Mouse (Mus musculus) limb, embryonic 10.5 days (tissue): ENCODE data around the gene Mrgpra6. TPM values are rescaled to one million over a fixed set of nuclear protein-coding genes. Genes with fewer than 3 reads are reported as not detected.

Experiments used
- DNase-seq: peaks from one replicate; pipeline ENCODE4 v3.0.0-alpha.2; 2017; ENCODE audit warnings: low spot score
- H3K27ac ChIP-seq: fragments of 300-500 bp; sonication (generic); 2 replicates; pipeline ENCODE4 v1.5.1; 2016; ENCODE audit warnings: mild to moderate bottlenecking
- H3K27me3 ChIP-seq: fragments of 300-500 bp; sonication (generic); 2 replicates; pipeline ENCODE4 v1.6.1; 2016; ENCODE audit warnings: low read depth, mild to moderate bottlenecking; ENCODE audit not compliant: poor library complexity, severe bottlenecking
- H3K36me3 ChIP-seq: fragments of 300-500 bp; sonication (generic); 2 replicates; pipeline ENCODE4 v1.6.1; 2016; ENCODE audit warnings: mild to moderate bottlenecking, moderate library complexity
- H3K4me1 ChIP-seq: fragments of 300-500 bp; sonication (generic); 2 replicates; pipeline ENCODE4 v1.6.1; 2016
- H3K4me3 ChIP-seq: fragments of 300-500 bp; sonication (generic); 2 replicates; pipeline ENCODE4 v1.5.1; 2016; ENCODE audit warnings: mild to moderate bottlenecking, moderate library complexity
- H3K9me3 ChIP-seq: fragments of 300-500 bp; sonication (generic); replicated peaks from 2 replicates; pipeline ENCODE4 v1.6.1; 2016; ENCODE audit warnings: mild to moderate bottlenecking
- WGBS: fragments of 180-500 bp; shearing (Covaris S2); methylation state at CpG from one replicate; pipeline ENCODE4 v1.1.7; 2016; 5-methylcytosine and 5-hydroxymethylcytosine counted together
- polyA plus RNA-seq: library from polyadenylated mRNA; unstranded; fragments of >200 nt; fragmentation: Nextera tagmentation; extraction: Ambion mirVana; gene quantifications from 2 replicates; pipeline ENCODE4 v1.2.1, GENCODE M21; 2016

Gene Mrgpra6
- polyA plus RNA-seq, 1 experiment from 2014 or later = not detected

GRCm38 (mm10) chr7:47146034-47146812, 58.5 kb downstream of the Mrgpra6 start:
- WGBS = 70% methylated on average over 12 of the region's 12 CpGs
- Histone ChIP-seq H3K4me3 (no peak overlapping the region), H3K36me3 (no peaks in the 10 kb centered on the region), H3K27me3 (no peaks in the 10 kb centered on the region), H3K4me1 (no peaks in the 10 kb centered on the region), H3K27ac (no peak overlapping the region), H3K9me3 (no peaks in the 10 kb centered on the region)
- no peak for DNase-seq

- Histone ChIP-seq H3K36me3 (no peaks in the 10 kb centered on the region), H3K4me1 (no peaks in the 10 kb centered on the region), H3K27ac (no peak overlapping the region), H3K4me3 (no peak overlapping the region), H3K27me3 (no peaks in the 10 kb centered on the region), H3K9me3 (no peaks in the 10 kb centered on the region)
- WGBS = 46% methylated on average over 6 of the region's 6 CpGs
- no peak for DNase-seq
Measured at GRCm38 (mm10) chr7:47144299-47144698, 60.4 kb downstream of the Mrgpra6 start.

- no peak overlapping the region for H3K4me3 ChIP-seq
- WGBS = 82% methylated on average over 8 of the region's 8 CpGs
- no peak for DNase-seq
- H3K9me3 ChIP-seq = no peaks in the 10 kb centered on the region
- no peak overlapping the region for H3K27ac ChIP-seq
- peaks cover 12% of the 10 kb centered on the region for H3K27me3 ChIP-seq
- H3K36me3 ChIP-seq = no peaks in the 10 kb centered on the region
- no peaks in the 10 kb centered on the region for H3K4me1 ChIP-seq
Measured at GRCm38 (mm10) chr7:47139823-47140325, 64.8 kb downstream of the Mrgpra6 start.

Other genes with a start within 250 kb of the Mrgpra6 start
- gene Uevld, start 246.4 kb downstream of the Mrgpra6 start, polyA plus RNA-seq = 11.7 and 12.1 TPM in 2 replicates
- not detected in 2 replicates for gene Gm9999, start 221.3 kb downstream of the Mrgpra6 start, polyA plus RNA-seq
- gene Spty2d1, start 196.5 kb downstream of the Mrgpra6 start, polyA plus RNA-seq = 11.2 and 11.9 TPM in 2 replicates
- gene Tmem86a, start 154.3 kb downstream of the Mrgpra6 start, polyA plus RNA-seq = 8.3 and 11.8 TPM in 2 replicates
- 0.20 and 0.30 TPM in 2 replicates for gene Ptpn5, start 71.2 kb downstream of the Mrgpra6 start, polyA plus RNA-seq
- not detected in 2 replicates for gene Mrgpra9, start 47.9 kb upstream of the Mrgpra6 start, polyA plus RNA-seq
- not detected in 2 replicates for gene Mrgpra1, start 149.3 kb upstream of the Mrgpra6 start, polyA plus RNA-seq
- gene Mrgpra2a, start 247.2 kb upstream of the Mrgpra6 start, polyA plus RNA-seq = not detected in 2 replicates